Mouse (Mus musculus): Measurements from ENCODE around the gene Gm13090. TPM values are rescaled to one million over a fixed set of nuclear protein-coding genes. Genes with fewer than 3 reads are reported as not detected.

The Gm13090 gene
- polyA plus RNA-seq, 1 experiment: not detected

DNA sequence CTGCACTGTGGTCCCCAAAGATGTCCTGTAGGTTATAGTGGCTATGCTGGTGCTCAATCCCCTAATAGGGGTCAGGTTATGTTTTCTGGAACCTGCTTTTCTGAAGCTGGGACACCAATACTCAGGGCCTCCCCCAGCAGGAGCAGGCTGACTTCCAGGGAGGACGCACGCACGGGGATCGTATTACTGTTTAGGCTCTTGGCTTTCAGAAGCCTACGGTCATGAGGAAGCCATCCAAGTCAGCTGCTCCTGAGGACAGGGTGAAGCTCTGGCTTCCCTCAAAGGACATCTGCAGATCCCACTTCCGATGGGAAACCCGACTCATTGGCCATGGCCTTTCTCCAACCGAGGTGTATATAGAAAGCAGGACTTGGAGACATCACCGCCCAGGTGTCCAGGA, 43.1 kb downstream of the Gm13090 start:
- DNase-seq (ENCODE audit: low read depth, low spot score): no peak
- WGBS: 64% methylated on average over 9 of the region's 9 CpGs

GRCm38 (mm10) chr4:151133760-151134159, 44.4 kb downstream of the Gm13090 start:
- 31% methylated on average over 4 of the region's 4 CpGs for WGBS
- DNase-seq (ENCODE audit: low read depth, low spot score): no peak

GRCm38 (mm10) chr4:151135491-151135890, 46.1 kb downstream of the Gm13090 start:
- 65% methylated on average over 8 of the region's 8 CpGs for WGBS
- DNase-seq (ENCODE audit: low read depth, low spot score): no peak

DNA sequence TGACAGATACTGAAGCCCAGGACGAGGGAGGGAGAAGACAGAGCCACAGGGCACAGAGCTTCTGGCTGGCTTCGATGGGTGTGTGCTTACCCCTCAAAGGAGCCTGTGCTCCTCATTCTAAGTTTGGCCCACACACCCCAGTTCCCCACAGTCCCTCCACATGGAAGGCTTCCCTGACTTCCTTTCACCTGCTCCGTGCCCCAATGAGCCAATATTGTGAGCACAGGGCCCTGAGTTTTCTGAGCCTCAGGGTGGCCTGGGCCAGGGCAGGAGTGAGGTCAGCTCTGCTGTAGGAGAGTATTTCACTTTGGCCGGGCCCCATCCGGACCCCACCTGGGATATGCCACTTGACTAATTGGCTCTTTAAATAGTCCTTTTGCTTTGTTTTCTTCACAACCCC, 48.3 kb downstream of the Gm13090 start:
- 48% methylated on average over 5 of the region's 5 CpGs for WGBS
- no peak for DNase-seq (ENCODE audit: low read depth, low spot score)

DNA sequence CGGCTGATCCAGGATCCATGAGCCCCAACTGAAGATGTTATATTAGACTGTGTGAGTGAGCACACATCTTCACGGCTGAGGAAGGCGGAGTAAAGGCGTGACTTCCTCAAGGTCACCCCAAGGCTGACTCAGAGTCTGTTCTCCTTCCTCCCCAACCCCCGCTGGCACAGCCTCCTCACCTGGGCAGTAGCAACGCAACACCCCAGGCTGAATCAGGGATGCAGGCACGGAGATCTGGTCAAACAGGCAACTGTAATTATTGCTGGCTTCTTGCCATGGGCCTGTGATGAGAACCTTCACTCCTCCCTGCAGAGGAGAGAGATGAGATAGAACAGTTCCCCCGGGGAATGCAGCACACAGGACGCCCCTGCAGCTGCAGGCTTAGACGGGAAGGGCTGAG, 48.8 kb downstream of the Gm13090 start:
- no peak for DNase-seq (ENCODE audit: low read depth, low spot score)
- WGBS: 12% methylated on average over 10 of the region's 10 CpGs

DNA sequence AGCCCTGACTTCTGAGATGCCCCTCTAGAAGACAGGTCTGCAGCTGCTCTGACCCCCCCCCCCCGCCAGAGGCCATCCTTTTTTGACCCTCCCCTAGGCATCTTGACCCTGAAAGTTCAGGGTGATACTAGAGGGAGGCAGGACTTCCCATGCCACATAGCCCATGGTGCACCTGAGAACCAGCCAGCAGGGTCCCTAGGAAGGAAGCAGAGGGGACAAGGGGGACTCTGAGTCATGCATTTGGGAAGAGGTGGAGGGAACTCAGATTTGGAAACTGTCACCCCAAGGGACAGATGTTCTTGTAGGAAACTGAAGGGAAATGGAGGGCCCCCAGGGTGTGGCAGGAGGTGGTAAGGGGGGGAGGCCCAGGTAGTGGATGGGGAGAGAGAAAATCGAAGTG, 49.2 kb downstream of the Gm13090 start:
- WGBS: 14% methylated on average over 2 of the region's 2 CpGs
- DNase-seq (ENCODE audit: low read depth, low spot score): no peak

- no peak for DNase-seq (ENCODE audit: low read depth, low spot score)
- WGBS: 9% methylated on average over 20 of the region's 20 CpGs
Measured at GRCm38 (mm10) chr4:151139053-151139840, 49.9 kb downstream of the Gm13090 start.

DNA sequence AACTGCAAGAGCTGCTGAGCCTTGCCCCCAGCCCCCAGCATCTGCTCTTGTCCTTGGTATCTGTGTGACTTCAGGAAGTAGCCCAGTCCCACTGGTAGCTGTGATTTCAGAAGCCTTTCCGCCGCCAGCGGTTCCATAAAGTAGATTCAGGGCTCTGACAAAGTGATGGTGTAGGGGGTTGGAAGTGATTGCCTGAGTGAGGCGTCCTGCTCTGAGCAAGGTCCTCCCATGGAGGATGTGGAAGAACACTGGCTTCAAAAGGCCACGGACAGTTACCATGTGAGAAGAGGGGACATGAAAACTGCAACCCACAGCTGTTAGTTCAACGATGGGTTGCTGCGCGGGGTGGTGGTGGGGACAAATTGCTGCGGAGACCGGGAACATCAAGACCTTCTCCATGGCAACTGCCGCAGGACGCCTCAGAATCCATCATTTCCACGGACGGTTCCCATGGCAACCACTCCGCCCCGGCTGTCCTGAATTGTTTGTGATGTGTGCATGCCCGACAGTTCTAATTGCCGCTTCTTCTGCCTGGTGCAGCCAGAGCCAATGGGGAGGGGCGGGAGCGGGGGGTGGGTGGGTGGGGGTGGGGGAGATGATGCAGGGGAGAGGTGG, 51.1 kb downstream of the Gm13090 start:
- DNase-seq (ENCODE audit: low read depth, low spot score): no peak
- WGBS: 10% methylated on average over 19 of the region's 20 CpGs

Other genes starting within 250 kb of the Gm13090 start
- 13.4 and 29.4 TPM in 2 replicates for gene Errfi1, start 235.7 kb upstream of the Gm13090 start, polyA plus RNA-seq (2012; rRNA removed)
- 124 and 128 TPM in 2 replicates for gene Park7, start 175.1 kb upstream of the Gm13090 start, polyA plus RNA-seq (2012; rRNA removed)
- 1.3 and 1.8 TPM in 2 replicates for gene Tnfrsf9, start 175.0 kb upstream of the Gm13090 start, polyA plus RNA-seq (2012; rRNA removed)
- not detected in 2 replicates for gene Uts2, start 92.5 kb upstream of the Gm13090 start, polyA plus RNA-seq (2012; rRNA removed)
- gene Per3, start 44.9 kb upstream of the Gm13090 start, polyA plus RNA-seq (2012; rRNA removed): 1.8 and 2.2 TPM in 2 replicates
- 54.0 and 61.4 TPM in 2 replicates for gene Vamp3, start 31.6 kb upstream of the Gm13090 start, polyA plus RNA-seq (2012; rRNA removed)

Data from large intestine, adult 2 months (tissue).